Mouse (Mus musculus) left cerebral cortex, adult 18-20 months (tissue): ENCODE results near the gene Sorcs2. TPM values are rescaled to one million over a fixed set of nuclear protein-coding genes. Genes with fewer than 3 reads are reported as not detected.
"Not testable (repeated sequence)": the region's sequence is repeated elsewhere in the genome, so short reads cannot be mapped to it uniquely, and the experiment has no call there.

Experiments used
- DNase-seq, 2 experiments: peaks; one replicate each; pipeline ENCODE4 v3.0.0; 2021 to 2022; ENCODE audit warnings: low spot score in 2 of 2, mixed read lengths in 1 of 2
- total RNA-seq, 2 experiments: library from RNA; stranded (reverse); gene quantifications; 2 replicates each; pipeline ENCODE4 v1.2.3; 2021

Sorcs2 gene
- total RNA-seq, 2 experiments from 2014 or later = 33.8 to 34.3 TPM

DNA sequence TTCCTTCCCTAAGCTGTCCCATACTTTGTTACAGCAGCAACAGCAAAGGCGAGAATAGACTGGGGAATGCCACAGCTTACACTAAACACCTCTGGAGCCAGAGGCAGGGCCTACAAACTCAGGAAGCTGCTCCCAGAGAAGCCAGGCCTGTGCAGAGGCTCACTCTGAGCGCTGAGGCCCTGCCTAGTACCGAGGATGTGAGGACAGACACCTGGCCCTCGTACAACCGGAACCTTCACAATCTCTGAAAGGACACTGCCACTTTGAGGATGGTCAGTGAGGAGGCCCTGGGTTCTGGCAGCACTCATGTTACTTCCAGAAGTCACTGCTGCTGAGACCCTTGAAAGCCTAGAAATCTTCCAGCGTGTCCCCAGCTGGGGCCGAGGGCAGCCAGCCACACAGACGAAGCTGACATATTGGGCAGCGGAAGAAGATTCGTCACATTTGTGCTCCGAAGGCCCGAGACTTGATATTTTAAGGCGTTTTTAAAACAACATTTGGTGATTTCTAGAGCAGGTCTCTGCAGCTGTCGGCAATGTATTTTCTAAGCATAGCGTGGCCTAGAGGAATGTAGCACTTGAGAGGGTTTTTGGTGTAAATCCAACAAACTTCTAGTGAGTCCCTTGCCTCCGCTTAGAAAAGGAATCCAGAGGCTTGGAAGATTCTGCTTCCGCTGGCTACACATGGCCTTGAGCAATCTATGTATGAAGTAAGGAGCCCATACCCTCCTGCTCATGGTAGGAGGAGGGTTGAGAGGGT lies 145.0 kb downstream of the Sorcs2 start:
- no peak for DNase-seq

DNA sequence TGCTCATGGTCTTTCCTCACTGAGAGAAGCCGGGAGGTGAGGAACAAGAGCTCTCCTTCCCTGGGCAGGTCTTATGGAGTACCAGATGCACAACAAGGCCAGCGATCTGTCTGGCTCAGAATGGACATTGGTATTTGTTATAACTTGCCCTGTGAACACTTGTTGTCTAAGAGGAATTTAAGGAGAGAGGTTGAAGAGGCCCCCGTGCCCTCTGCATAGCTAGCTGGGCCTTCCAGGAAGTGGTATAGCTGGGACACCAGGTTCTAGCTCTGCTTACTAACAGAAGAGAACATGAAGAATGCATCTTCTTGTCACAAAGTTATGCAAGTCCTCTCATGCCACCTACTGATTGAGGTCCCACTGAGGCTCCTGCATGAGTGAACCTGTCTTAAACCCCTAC lies 149.9 kb downstream of the Sorcs2 start:
- no peak for DNase-seq

DNA sequence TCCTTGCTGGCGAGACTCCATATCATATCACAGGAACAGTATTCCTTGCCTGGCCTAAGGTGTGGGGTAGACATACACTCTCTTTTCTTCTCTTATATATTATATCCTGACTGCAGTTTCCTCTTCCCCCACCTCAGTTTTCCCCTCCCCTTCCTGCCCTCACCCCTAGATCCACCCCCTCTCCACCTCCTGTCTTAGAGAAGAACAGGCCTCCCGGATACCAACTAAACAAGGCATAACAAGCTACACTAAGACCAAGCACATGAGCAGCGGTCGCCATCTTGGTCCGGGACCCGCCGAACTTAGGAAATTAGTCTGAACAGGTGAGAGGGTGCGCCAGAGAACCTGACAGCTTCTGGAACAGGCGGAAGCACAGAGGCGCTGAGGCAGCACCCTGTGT lies 160.4 kb downstream of the Sorcs2 start:
- not testable (repeated sequence) for DNase-seq

DNA sequence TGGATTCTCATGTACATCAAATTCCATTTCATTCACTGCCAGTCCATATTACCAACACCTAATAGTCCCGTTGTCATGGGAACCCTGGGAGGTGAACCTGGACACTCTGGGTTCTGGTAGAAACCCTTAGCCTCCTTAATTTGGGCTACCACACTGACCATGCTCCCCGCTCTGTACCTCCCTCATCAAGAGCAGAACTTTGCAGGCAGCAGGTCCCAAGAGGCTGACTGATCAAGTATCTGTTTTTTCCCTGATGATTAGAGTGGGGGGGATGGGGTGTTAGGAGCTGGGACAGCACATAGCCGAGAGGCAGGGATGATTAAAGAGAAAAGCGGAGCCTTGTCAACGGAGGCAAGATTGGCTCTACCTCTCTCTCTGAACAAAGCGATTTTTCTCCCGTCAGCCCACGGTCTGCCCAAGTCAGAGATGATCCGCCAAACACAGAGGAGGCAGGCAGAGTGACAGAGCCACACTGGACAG lies 167.6 kb downstream of the Sorcs2 start:
- no peak for DNase-seq

DNA sequence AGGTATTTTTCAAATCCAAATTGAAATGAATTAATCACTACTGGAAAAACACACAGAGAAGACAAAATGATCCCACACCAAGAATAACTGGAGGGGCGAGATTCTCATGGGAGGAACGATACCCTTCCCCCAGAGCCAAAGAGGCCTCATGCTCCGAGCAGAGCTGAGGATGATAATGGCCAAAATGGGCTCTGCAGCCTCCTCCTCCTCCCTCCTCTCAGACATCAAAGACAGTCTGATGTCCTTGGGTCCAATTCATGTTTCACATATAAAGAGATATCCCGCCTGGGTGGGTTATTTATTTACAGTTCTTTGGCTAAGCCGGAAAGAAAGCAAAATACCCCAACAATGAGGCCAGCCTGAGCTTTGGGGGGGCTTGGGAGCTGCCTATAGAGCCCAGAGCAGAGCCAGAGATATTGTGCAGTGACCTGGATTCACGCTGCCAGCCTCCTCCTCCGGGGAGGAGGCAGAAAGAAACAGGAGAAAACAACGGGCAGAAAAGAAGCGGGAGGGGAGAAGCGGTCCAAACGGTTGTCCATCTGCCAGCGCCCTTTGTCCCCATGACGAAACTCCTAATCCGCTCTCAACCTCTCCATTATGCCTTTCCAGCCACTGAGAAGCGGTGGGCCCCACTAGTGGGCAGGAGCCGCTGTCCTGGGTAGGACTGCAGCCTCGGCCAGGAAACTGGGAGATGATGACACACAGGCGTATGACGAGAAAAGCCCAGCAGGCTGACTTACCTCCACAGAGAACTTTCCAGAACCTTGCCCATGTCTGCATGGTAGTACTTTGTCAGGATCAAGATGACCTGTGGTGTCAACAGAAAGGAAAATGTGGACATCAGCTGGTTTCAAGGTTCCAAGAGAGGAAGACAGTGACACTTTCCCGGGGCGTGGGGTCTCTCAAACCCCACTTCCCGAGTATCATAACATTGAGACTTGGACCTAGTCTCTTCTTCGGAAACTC lies 169.3 kb downstream of the Sorcs2 start:
- DNase-seq = no peak

DNA sequence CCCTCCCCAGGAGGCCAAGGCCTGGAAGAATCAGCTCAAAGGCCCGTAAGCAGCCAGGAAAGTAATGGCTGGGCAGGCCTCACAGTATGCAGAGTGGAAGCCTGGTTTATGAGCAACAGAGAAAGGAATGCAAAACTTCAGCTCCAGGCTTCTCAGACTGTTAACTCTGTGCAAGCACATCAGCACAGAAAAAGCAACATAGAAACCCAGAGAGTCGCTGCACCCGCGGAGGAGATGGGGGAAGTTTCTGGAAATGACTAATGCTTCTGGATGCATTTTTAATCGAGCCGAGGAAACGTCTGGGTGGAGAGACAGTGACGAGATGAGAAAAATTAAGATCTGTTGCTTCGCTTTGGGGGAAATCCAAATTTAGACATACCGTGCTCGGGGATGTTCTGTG lies 171.6 kb downstream of the Sorcs2 start:
- DNase-seq = peak; percentile 45 to 73

DNA sequence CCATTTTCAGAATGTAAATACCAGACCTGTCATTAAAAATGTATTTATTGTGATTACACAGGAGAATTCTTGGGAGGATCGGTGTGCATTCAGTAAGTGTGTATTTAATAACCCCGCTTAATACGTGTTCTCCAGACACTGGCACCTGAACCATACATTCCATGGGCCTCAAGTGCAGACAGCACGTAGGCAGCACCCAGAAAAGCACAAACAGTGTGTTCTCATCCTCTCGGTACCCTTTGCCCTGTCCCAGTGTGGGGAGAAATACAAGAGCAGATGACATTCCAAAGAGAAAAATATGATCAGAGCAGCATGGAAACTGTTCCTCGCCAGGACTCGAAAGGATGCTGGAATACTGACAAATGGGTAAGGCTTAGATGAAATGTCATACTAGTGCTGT lies 172.1 kb downstream of the Sorcs2 start:
- DNase-seq = no peak

GRCm38 (mm10) chr5:36223787-36224186 lies 174.2 kb downstream of the Sorcs2 start:
- peak; percentile 69 to 72 for DNase-seq

- DNase-seq = no peak
These were observed 177.3 kb downstream of the Sorcs2 start for GRCm38 (mm10) chr5:36220626-36221025.

GRCm38 (mm10) chr5:36220105-36220504 lies 177.8 kb downstream of the Sorcs2 start:
- DNase-seq = no peak

DNA sequence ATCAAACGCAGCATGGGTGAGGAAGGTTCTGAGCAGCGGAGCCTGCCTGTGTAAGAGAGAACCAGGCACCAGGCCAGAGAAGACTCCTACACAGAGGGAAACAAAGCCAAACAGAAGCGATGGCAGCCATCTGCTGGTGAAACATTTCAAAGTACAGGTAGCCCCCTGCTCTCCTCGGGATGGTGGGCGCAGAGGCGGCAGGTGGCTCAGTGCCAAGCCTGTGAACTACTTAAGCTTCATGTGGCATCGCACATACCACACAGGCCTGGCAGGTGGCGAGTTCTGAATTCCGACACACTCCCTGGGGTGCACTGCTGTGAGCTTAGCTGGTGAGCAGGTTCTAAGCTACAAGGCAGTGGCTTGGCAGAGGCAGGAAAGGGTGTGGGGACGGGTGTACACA lies 184.6 kb downstream of the Sorcs2 start:
- peak; percentile 93 to 94 for DNase-seq

DNA sequence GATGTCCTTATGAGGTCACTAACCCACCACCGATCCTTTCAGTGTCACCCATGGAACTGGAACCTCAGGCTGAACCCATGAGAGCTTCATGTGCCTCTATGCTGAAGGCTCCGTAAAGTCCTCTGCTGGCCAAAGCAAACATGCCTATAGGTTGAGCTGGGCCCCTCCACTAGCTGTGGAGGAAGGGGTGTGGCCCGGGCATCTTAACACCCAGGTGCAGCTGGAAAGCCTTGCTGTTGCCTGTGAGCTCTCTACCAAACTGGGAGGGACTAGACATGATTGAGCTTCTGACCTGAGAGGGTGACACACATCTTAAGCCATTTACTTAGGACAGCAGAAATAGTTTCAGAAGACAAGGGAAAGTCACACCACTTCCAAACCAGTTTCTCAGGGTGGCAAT lies 189.1 kb downstream of the Sorcs2 start:
- DNase-seq = no peak

- DNase-seq = no peak
These were observed 192.5 kb downstream of the Sorcs2 start for GRCm38 (mm10) chr5:36205397-36205796.

- DNase-seq = no peak
These were observed 194.0 kb downstream of the Sorcs2 start, which contains the start of gene Psapl1 for GRCm38 (mm10) chr5:36203916-36204315. Psapl1 (plus strand) TSS chr5:36204021.

DNA sequence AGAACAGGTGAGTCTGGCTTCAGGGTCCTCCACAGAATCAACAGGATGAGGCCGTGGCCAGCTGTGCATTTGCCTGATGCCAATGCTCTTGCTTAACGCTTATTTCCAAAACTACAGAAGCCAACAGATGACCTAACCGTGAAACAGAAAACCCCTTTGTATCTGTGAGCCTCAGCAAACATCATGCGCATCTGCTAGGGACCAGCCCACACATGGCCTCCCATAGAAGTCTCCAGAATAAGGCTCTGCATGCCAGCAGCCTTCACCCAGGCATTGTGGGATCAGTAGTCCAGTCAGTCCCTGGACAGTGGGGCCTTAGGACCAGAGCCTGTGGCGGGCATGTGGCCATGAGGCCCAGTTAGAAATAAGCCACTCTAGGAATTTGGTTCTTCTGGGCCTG lies 194.5 kb downstream of the Sorcs2 start:
- DNase-seq = peak in 1 of 2 experiments; percentile 29

DNA sequence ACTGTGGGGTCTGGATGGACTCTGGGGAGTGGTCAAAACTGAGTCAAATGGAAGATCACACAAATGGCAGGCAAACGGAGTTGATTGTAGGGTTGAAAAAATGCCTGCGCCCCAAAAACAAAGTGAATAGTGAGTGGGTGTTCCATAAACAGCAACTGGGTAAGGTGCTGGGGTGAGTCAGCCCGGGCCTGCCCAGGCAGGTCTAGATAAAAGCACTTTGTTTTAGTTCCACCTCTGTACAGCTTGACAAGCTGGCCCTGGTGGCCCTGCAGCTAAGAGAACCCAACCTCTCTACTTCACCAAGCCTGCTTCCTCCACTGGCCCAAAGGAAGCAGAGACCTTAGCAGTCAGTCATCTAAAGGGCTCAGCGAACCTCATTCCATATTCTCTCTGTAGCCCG lies 195.2 kb downstream of the Sorcs2 start:
- DNase-seq = no peak

DNA sequence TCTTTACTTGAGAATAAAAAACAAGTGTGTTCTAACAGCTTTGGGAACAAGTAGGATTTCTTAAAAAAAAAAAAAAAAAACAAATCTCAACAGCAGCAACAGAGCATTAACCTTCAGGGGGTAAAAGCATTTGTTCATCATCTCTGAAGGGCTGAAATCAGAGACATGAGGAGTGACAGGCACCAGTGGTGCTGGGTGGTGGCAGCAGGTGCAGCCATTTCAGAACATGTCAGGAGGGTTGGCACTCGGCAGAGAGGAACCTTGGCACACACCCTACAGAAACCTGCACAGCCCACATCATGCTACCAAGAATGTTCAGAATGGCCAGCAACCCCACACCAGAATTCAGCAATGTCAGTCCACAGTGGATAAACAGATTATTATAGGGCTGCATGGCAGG lies 198.4 kb downstream of the Sorcs2 start:
- no peak for DNase-seq

- DNase-seq = no peak
These were observed 202.5 kb downstream of the Sorcs2 start for GRCm38 (mm10) chr5:36195436-36195835.

GRCm38 (mm10) chr5:36194631-36195030 lies 203.3 kb downstream of the Sorcs2 start:
- DNase-seq = no peak

- no peak for DNase-seq
These were observed 205.3 kb downstream of the Sorcs2 start for GRCm38 (mm10) chr5:36192677-36193076.

DNA sequence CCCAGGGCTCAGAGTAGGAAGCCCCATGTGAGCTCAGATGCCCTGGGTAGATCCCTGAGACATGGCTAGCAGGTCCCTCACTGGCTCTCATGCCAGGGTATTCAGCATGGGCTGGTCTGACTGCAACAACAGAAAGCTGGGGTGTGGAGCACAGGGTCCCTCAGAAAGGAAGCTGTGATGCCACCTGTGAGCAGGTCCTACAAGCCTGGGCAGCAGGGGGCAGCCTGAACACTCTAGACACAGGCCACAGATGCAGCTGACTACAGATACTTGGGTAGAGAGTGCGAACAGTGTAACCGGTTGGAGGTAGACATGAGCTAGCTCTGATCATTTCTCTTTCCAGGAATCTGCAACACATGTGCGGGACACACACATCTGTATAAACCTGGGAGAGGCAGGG lies 206.1 kb downstream of the Sorcs2 start:
- DNase-seq = peak in 1 of 2 experiments; percentile 13

GRCm38 (mm10) chr5:36191285-36191684 lies 206.7 kb downstream of the Sorcs2 start:
- no peak for DNase-seq
